Mouse (Mus musculus): ENCODE measurements around the gene Lrmda. TPM values are rescaled to one million over a fixed set of nuclear protein-coding genes. Genes with fewer than 3 reads are reported as not detected.
A peak's percentile ranks its signal among the peaks of the same experiment; 100 is the strongest.

The Lrmda gene
- total RNA-seq, 1 experiment from 2014 or later = 4.2 TPM

DNA sequence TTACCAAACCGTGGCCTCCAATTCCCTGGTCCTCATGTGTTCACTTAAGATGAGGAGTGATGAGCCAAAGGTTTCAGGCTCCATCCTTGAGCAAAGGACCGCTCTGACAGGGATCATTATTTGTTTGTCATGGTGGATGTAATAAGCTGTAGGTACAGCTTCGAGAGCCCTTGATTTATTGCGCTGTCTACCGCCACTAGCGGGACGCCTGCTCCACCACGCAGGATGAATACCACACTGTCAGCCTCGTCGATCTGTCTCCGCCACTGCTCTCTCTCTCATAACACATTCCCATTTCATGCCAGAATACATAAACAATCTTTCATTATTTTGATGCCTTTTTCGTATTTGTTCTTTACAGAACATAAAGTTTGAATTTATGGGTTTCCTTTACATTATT lies 235.9 kb downstream of the Lrmda start:
- DNase-seq = no peak

DNA sequence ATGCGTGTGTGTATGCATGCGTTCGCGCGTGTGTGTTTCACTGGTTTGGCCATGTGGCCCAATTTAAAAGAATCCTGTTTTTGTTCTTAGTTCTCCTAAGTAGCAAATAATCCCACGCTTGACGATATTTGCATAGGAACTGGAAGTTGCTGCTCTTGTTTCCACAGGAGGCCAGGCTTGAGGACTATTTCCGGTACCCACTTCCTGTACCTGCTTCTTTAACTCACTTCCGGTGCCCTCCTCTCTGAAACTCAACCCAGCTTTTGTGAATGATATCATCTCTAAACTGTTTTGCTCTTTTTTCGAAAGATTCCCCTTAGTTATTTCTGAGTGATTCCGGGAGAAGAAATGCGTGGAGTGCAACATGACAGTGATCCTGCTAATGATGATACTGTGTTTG lies 236.8 kb downstream of the Lrmda start:
- DNase-seq = no peak

DNA sequence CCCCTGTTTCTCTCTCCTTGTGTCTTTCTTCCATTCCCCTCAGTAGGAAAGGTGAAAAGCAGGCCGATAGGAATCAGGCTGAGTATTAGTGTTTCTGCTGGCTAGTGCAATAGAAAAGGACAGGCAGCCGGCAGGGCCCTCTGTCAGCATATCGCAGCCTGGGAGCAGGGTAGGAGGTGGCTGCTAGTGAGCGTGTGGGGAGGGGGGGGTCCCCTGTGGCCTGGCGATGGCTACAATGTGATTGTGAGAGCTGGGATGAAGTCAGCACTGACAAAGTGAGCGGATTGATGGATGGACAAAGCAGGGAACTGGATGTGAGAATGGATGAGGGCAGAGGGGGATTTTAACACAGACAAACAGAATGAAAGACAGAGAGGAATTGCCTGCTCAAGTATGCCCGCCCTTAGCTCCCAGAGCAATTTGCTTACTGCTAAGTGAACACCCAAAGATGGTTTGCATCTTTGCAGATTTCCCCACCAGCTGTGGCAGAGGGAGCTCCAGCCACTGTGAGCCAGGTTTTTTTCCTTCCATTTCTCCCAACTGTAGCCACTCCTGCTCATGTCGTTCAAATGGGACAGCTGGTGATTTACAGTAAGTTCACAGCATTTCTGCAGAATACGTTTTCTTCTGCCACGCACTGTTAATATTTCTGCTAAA lies 240.0 kb downstream of the Lrmda start:
- DNase-seq = no peak

DNA sequence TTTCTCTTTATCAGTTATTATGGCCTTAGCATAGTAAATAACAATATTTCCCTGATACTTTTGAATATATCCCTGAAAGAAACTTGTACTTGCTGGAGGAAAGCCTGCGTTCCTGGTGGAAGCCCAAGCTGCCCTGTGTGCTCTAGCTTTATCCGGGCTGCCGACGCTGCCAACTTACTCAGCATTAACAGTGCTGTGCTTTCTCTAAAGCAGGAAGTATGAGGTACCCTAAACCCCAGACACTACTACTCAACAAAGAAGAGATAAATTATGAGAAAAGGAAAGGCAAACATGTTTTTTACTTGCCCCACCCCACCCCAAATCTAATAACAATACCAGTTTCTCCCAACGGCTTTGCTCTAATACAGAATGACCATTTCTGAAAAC lies 240.5 kb downstream of the Lrmda start:
- no peak for DNase-seq

DNA sequence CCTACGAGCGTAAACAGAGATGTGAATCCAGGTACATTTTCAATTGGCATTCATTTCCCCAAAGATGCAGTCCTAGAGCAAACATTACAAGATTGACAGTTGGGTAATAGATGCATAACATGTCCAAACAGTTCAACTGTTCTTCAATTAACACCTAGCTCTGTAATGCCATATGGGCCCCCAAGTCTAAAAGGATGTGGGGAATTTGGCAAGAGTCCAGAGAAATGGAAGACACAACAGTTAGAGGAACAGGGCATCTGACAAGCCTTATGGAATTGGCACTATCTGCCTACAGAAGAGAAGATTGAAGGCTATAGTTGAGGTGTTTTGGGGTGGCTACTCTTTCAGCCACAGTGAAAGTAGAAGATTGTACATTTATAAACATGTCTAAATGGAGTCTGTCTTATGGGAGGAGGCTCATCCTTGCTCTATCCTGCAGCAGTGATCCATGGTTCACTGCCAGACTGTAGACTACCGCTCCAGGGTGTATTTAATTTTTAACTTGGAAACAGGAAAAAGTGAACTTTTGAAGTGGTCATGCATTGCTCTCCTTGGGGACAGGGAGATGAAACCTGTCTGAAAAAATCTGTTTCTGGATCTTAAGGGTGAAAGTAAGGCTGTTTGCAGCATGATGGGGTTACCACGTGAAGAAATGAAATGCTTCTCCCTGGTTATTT lies 245.9 kb downstream of the Lrmda start:
- no peak for DNase-seq

DNA sequence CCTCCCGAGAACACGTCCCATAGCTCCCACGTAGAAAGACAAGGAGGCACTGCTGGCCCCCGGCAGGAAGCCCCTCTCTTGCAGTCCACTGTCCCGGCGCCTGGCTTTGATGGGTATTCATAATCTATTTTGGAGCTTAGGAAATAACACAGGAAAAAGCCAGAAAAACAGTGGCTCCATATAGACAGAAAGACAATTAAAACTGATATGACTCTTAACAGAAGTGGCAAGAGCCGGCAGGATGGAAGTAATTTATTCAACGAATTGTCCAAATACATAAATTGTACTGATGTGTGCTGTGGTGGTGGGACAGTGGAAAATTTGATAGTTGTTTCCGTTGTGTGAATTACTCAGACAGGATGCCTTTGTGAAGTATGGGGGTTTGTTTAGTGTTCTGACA lies 250.3 kb downstream of the Lrmda start:
- DNase-seq = peak; percentile 35

DNA sequence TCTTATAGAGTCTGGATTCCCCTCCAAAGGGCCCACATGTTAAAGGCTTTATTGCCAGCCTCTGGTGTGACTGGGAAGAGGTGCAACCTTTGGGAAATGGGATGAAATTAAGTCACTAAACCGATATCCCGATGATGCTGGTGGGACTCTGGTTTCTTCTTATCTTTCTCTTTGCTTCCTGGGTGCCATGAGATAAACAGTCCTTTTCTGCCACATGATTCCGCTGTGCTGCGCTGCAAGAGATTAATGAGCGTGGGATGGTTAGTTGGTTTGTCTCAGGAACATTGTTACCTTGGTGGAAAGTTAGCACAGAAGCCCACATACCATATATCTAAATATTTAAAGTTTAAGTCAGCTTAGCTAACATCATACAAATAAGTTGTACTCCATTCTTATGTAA lies 258.5 kb downstream of the Lrmda start:
- DNase-seq = no peak

DNA sequence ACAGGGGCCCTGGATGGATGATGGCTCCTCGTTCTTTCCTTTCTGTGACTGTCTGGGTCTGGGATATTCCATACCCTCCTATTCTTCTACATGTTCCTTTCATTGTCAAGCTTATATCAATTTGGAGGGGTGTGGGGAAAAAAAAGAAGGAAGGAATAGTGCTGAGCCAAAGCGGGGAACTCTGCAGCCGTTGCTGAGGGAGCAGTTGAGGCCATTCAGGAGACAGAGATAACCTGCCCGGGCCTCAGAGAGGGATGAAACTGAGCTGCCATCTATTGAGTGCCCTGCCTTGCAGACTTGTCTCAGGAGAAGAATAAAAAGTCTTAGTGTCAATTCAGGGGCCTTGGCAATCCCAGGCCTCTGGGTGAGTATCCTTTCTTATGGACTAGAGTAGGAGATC lies 260.1 kb downstream of the Lrmda start:
- DNase-seq = no peak

DNA sequence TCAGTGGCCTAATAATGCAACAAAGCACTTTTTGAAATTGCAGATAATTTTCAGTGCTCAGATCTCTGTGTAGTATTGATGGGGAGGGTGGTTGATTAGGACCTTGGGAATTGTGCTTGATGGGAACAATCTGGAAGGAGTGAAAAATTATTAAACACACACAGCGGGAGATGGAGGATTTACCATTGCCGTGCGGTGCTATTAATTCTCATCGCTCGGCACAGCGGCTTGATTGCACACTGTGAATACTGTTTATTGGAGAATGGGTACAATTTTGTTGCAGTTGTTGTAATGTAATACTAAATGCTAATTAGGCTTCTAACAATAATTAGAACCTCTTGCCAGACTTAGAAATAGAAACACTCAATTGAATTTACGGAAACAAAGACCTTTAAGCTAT lies 262.1 kb downstream of the Lrmda start:
- DNase-seq = no peak

DNA sequence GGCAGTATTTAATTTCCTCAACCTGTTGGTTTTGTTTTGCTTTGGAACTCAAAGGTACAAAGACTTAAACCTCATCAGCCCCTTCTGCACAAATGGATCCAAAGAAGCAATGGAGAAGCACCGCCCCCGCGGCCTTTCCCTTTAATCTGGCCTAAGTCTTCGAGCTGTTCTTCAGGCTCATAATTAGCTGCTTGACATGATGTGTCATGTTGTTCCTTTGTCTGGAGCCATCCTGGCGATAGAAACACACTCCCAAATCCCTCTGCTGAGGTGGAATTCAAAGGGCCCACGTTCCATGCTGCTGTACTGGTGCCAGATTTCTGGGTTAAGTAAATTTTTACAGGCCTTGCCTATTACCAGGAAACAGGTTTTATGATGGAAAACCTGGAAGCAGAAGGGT lies 263.3 kb downstream of the Lrmda start:
- no peak for DNase-seq

DNA sequence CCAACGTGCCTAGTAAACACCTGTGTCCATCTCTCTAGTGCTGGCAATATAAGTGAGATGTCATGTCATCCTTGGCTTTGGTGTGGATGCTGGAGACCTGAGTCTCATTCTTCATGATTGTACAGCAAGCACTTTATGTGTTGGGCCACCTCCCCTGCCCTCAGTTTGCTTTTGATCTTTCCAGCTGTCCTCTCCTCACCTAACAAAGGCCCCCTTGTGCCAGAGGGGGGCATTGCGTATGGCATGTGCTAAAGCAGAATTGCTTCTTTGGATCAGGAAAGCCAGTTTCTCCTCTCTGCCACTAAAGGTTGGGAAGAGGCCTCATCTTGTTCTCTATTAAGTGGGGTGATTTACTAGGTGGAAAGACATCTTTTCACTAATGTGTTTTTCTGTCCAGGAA lies 264.2 kb downstream of the Lrmda start:
- DNase-seq = no peak

DNA sequence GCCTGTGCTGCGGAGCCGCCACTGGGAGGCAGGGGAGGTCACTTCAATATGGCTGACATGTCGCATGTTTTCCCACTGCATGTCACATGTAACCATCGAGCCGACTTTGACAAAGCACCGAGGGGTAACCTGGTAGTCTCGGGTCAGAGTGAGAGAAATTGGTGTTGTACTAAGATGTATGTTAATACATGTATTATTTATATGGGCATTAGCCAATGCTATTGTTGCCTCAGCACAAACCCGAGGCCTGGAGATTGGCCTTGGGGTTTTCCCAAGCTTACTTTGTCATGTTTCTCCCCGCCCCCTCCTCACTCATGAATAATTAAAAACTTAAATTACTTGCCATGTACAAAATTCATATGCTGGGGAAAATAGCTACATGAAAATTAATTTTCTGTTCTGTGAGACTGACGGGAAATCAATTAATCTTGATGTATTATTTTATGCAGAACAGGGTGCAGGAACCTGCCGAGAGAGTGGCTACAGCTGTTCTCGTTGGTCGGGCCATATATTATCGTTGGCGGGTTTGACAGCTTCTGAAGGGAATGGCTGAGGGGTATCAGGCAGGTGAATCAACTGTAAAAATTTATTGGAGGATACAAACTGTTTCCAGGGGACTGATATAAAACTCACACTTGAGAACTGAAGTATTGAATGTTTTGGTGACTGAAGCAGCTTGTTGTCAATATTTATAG lies 265.5 kb downstream of the Lrmda start:
- no peak for DNase-seq

DNA sequence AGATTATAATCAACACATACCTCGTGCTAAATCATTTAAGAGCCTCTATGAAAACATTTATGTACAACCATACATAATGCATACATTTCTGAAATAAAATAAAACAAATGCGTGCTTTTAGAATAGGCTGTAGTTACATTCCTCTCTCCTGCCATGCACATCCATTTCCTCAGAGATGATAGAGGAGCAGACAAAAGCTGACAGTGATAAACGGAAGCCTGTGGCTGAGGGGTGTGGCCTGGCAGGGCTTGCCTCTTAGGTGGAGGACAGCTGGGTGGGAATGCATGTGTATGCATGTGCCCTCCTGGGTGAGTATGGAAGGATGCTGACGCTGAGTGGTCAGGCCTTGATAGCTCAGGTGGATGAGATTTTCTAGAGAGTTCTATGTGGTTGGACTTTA lies 266.3 kb downstream of the Lrmda start:
- DNase-seq = no peak

DNA sequence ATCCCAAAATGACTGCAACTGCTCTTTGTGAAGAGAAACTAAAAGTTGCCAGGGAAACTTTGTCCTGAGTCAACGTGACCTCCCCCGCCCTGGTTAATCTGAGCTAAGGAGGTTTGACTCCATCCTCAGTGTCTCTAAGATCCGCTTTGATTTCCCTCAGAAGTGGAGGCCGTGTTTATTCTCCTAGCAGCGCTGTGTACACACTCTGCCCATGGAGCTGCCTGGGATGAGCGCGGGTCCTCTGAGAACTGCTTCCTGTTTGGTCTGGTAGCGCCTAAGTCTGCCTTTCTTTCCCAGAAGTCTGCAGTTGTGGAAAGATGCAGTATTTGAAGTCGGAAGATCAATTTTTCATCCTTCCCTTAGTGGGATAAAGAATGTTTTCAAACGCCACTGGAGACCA lies 268.7 kb downstream of the Lrmda start:
- no peak for DNase-seq

DNA sequence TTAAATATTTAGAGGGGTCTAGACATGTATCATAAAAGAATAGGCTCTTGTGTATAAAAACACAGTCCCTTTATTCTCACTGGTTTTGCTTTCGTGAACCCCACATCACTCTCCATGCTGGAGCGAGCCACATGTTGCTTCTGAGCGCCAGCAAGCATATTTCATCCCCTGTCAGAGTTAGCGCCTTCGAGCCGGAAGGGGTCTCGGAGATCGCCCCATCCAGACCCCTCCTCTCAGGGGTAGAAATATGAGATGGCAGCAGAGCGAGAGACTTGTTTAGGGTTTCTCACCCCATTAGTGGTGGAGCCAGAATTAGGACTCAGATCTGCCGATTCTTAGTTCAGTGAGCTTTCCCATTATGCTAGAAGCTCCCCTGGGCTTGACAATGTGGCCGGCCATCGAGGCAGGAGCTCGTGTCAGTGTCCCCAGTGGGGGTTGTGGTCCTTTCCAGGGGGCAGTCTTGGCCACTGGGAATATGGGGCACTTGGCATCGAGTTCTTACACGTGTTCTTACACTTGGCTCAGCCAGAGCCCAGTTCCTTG lies 269.9 kb downstream of the Lrmda start:
- no peak for DNase-seq

DNA sequence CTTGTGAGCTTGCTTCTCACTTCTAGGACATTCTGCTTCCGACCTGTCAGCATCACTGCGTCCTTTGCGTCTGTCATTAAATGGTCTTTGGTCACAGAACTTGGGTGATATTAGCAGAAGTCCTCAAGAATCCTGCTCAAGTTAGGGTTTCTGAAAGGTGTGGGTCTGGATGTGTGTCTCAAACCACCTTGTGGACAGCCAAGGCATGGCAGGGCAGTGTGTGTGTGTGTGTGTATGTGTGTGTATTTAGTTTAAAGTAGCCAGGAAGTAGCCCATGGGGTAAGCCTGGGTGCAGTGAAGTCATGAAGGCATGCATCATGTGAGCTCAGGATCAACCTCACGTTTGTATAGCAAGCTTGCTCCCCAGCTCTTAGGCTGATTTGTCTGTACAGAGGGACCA lies 274.9 kb downstream of the Lrmda start:
- no peak for DNase-seq

DNA sequence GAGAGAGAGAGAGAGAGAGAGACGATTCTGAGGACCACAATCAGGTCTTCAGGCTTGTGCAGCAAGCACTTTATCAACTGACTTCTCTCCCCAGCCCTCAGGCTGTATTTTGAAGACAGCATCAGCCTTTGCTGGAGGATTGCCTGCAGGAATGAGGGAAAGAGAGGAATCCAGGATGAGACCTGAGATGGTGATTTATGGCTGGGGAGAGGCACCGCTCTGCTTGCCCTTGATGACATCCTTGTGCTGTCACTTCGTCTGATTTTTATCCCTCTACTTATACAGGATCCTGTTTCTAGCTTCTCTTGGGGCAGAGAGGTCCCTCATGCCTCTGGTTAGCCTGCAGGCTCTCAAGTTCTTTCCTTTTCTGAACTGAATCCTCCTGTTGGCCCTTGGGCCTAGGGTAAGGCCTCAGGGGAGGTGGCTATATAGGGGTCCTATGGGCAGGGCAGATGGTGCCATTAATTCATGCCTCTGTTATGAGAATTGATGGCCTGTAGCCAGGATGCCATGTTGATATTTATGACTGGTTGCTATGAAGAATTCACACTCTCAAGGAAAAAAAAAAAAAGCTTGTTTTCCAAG lies 277.2 kb downstream of the Lrmda start:
- DNase-seq = peak; percentile 11

DNA sequence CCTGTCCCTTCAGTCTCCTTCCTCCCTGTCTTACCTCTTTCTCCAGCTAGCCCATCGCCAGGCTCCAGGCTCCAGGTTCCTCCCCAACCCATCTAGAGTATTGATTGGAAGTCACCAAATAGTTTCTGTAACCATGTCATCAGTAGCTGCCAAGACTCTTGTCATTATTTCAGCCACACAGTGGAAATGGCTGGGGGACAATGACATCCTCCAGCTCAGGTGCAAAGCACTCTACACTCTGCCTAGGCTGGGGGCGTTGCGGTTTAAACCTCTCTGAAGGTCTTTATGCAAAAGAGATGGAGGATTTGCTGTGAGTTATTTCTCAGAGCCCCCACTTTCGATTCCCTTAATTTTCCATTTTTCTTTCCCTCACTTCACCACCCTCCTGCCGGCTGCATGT lies 287.2 kb downstream of the Lrmda start:
- no peak for DNase-seq

DNA sequence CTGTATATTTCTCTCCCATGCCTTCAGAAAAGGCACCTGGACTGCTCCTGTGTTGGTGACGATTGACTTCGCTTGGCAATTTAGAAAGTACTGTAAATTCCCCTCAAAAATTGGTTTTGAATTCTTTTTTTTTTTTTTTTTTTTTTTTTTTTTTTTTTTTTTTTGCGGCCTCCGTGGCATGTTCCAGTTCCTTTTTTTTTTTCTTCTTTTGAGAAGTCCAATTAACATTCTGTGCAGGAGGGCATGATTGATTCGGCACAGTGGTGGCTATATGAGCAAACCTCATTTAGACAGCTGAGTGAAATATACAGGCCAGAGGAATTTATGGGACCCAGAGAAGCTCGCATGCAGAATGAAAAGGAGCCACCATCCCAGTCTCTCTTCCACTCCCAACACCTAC lies 288.5 kb downstream of the Lrmda start:
- DNase-seq = no peak

DNA sequence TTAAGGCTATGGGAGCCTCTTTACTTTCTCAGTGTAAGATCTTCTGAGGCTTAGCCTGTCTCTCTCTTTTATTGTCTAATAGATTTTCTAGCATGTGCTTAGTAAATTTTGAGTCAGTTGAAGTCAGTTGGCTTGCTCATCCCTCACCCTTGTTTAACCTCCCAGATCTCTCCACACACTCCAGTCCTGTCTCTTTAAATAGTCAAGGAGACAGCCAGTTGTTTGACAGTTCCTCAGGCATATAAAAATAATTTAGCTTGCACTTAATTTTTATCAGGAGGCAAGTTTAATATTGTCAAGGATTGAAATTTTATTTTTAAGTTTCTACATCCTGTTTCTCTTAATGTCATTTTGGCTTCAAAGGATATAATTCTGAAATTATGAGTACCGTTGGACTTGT lies 303.5 kb downstream of the Lrmda start:
- DNase-seq = no peak

DNA sequence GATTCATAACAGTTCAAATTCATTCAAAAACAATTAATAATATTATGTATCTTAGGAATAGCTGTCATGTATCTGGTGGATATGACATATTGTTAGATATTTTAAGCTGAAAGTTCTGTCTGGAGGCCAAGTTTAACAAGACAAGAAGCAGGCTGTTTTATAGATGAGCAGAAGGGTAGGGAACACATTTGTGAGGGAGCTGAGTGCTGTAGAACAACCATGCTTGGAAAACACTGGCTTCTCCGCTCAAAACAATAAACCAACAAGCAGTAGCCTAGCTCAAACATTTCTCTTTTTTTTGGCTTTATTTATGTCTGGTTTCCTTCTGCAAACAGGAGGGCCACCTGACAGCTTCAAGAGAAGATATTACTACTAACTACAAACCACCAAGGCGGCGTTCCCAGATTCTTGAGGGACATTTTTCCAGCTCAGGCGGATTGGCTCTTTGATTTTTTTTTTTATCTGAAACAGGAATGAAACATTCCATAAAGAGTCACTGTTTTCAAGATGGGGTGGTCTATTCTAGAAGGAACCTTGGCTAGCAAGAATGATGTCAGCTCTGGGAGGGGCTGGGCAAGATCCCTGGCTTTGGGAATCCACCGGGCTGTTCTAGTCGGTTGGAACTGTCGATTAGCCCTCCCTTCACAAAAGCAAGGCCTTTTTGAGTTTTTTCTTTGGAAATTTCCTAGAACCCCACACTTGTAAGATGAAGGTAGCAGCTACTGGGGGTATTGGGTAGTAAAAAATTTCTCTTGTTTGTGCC lies 304.2 kb downstream of the Lrmda start:
- DNase-seq = no peak

DNA sequence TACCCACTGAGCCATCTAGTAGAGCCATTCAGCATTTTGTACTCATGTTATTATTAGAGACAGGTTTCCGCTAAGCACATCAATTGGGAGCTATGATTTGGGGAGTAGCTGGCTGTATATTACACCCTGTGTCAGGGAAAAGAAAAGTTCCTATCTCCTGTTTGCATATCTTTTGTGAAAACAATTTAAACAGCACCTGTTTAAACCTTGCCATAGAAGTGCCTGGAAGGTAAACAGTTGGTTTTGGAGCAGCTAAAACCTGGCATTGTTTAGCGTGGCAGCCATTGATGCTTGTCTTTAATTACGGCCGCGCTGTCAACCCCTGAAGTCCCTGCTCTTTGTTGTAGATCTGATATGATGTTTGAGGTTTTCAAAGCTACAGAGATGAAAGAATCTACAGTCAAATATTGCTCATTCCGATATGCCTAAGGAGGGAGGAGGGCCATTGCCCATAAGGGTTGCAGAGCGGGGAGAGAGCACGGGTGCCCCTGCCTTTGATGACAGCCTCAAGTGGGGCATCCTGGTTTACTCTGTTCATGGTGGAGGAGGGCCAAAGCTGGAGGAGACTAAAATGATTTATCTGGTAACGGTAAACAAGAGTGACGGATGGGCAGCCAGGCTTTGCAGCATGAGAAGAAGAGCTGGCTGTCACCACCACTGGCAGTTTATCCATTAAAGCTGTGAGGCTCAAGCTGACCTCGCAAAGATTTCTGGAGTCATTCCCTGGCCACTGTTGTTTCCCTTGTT lies 306.9 kb downstream of the Lrmda start:
- DNase-seq = no peak
